Mouse (Mus musculus): ENCODE measurements around the gene Lars2.

GRCm38 (mm10) chr9:123429863-123430262 lies 63.1 kb downstream of the Lars2 start:
- TF ChIP-seq CTCF (IDR thresholded peaks at IDR 0.05; ENCODE audit: low read depth) = no peak
- TF ChIP-seq EP300 (IDR thresholded peaks at IDR 0.05; ENCODE audit: low read depth) = no peak

All from liver, embryonic 14.5 days (tissue).